Mouse (Mus musculus) midbrain, embryonic 16.5 days (tissue): ENCODE measurements around the gene Raver1. TPM values are rescaled to one million over a fixed set of nuclear protein-coding genes. Genes with fewer than 3 reads are reported as not detected.

Experiments
- ATAC-seq: fragments of 200-750 bp; cut with Nextera tagmentation; 2 replicates; pipeline ENCODE4 v1.8.0; 2017; ENCODE audit warnings: moderate TSS enrichment
- H3K27ac ChIP-seq: fragments of 300-500 bp; sonication (generic); 2 replicates; pipeline ENCODE4 v1.5.1; 2014; ENCODE audit warnings: mild to moderate bottlenecking, low read length, mixed read lengths
- H3K27me3 ChIP-seq: fragments of 300-500 bp; sonication (generic); 2 replicates; pipeline ENCODE4 v1.6.1; 2014; ENCODE audit warnings: low read depth, low read length, mixed read lengths; ENCODE audit not compliant: control insufficient read depth, insufficient read depth
- H3K36me3 ChIP-seq: fragments of 300-500 bp; sonication (generic); 2 replicates; pipeline ENCODE4 v1.6.1; 2014; ENCODE audit warnings: mild to moderate bottlenecking, low read length, moderate library complexity, mixed read lengths; ENCODE audit not compliant: control insufficient read depth, insufficient read depth
- H3K4me1 ChIP-seq: fragments of 300-500 bp; sonication (generic); 2 replicates; pipeline ENCODE4 v1.6.1; 2014; ENCODE audit warnings: mild to moderate bottlenecking, low read length, mixed read lengths; ENCODE audit not compliant: control insufficient read depth, insufficient read depth
- H3K4me2 ChIP-seq: fragments of 300-500 bp; sonication (generic); 2 replicates; pipeline ENCODE4 v1.6.1; 2014; ENCODE audit warnings: mild to moderate bottlenecking, low read length, mixed read lengths
- H3K4me3 ChIP-seq: fragments of 300-500 bp; sonication (generic); 2 replicates; pipeline ENCODE4 v1.5.1; 2014; ENCODE audit warnings: low read depth, mild to moderate bottlenecking, low read length, moderate library complexity, mixed read lengths
- H3K9ac ChIP-seq: fragments of 300-500 bp; sonication (generic); 2 replicates; pipeline ENCODE4 v1.6.1; 2014; ENCODE audit warnings: low read depth, low read length, mixed read lengths
- H3K9me3 ChIP-seq: fragments of 300-500 bp; sonication (generic); replicated peaks from 2 replicates; pipeline ENCODE4 v1.6.1; 2014; ENCODE audit warnings: mild to moderate bottlenecking, low read length, mixed read lengths; ENCODE audit not compliant: control insufficient read depth, poor library complexity, severe bottlenecking
- WGBS: fragments of 180-500 bp; shearing (Covaris S2); extraction: QIAGEN DNeasy Blood & Tissue Kit; methylation state at CpG from one replicate; pipeline ENCODE4 v1.1.7; 2014; 5-methylcytosine and 5-hydroxymethylcytosine counted together
- microRNA counts: library from miRNA; unstranded; fragments of <30 nt; microRNA quantifications from one replicate; lab custom pipeline; 2016
- microRNA-seq: library from miRNA; unstranded; fragments of <30 nt; microRNA quantifications from one replicate; pipeline ENCODE4, GENCODE M21; 2017
- polyA plus RNA-seq: library from polyadenylated mRNA; unstranded; fragments of >200 nt; fragmentation: Nextera tagmentation; extraction: Ambion mirVana; gene quantifications from 2 replicates; pipeline ENCODE4 v1.2.1, GENCODE M21; 2015

The Raver1 gene
- polyA plus RNA-seq, 1 experiment from 2014 or later: 28.9 TPM

DNA sequence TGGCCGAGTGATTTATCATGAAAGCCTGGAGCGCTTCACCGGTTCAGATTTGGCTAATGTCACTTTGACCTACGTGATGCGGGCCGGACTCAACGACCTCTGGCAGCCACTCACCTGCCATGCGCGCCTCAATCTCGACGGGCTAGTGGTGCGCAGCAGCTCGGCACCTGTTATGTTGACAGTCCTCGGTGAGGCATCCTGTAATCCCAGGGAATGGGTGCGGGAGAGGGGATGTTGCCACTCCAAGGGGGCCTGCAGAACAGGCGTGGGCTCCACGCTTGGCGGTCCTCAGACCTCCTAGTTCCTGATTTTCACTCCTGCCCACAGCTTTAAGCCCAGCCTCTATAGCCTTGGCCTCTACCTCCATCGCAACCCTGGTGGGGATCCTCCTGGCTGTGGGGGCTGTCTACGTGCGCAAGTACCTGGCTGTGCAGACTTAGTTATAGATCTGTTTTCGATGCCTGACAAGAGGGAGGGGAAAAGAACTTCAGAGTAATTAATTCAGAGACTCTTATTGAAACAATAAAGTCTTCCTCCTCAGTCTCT is 61.7 kb downstream of the Raver1 start:
- Histone ChIP-seq H3K9ac (no peak overlapping the region), H3K4me1 (peaks cover 33% of the 10 kb centered on the region), H3K27me3 (peaks cover 52% of the 10 kb centered on the region), H3K27ac (no peak overlapping the region), H3K4me3 (peak overlapping the region; percentile 54), H3K9me3 (no peaks in the 10 kb centered on the region), H3K4me2 (no peak overlapping the region), H3K36me3 (no peaks in the 10 kb centered on the region)
- 19% methylated on average over 22 of the region's 22 CpGs for WGBS
- ATAC-seq: no peak

DNA sequence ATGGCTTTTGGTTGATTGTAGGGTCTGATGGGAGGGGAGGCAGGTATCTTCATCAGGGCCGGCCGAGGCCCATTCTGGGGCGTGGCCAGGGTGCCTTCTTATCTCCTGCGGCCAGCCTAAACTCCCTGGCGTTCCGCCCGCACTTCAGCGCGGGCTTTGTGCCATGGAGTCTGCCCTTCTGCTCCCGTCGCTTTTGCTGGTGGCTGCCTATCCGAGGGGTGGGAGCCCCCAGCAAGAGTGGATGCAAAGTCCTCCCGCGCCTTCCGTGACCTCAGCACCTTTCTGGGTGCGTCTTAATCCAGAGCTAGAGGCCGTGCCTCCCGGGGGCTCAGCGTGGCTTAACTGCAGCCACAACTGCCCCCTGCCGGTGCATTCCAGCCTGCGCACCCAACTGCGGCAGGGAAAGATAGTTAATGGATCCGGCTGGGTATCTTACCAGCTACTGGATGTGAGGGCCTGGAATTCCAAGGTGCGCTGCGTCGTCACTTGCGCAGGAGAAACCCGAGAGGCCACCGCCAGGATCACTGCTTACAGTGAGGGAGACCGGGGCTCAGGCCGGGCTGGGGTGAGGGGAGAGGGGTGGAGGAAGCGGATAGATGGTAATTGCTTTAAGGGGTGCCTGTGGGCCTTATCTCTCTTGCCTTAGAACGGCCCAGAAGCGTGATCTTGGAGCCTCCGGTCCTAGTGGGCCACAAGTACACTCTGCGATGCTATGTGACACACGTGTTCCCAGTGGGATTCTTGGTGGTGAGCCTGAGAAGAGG is 62.3 kb downstream of the Raver1 start, which contains the start of gene Icam4:
TSS of gene Icam4 (plus strand) at position 83 of the 764 bp plus-strand sequence.
- H3K9ac ChIP-seq: no peak within 1 kb of the TSS
- peaks cover 31% of the 10 kb centered on the region for H3K4me1 ChIP-seq
- no peaks in the 10 kb centered on the region for H3K9me3 ChIP-seq
- no peak for ATAC-seq
- 3% methylated on average over 37 of the region's 37 CpGs for WGBS
- H3K27me3 ChIP-seq: peaks cover 46% of the 10 kb centered on the region
- no peak within 1 kb of the TSS for H3K27ac ChIP-seq
- H3K36me3 ChIP-seq: no peaks in the 10 kb centered on the region
- peak within 1 kb of the TSS; percentile 42 for H3K4me2 ChIP-seq
- peak within 1 kb of the TSS; percentile 17; the same call in 1 of the 2 replicates for H3K4me3 ChIP-seq

DNA sequence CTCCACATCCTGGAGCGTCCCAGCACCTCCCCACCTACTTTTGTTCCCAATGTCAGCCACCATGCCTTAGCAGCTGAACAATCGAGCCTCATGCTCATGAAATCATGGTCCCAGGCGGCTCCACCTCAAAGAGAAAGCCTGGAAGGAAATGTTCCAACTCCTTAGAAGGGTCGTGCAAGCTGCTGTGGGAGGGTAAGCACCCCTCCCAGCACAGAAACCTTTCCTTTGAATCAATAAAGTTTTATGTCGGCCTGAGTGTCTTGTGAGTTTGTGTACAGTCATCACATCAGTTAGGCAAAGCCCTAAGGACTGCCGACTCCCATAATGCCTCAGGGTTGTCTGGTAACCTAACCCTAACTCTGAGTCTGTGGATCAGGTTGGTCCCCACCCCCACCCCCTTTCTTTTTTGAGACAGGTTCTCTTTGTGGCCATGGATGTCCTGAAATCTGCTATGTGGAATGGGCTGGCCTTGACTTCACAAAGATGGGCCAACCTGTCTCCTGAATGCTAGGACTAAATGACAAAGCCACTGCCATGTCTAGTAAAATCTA is 63.2 kb downstream of the Raver1 start:
- Histone ChIP-seq H3K4me1 (peaks cover 30% of the 10 kb centered on the region), H3K27me3 (peaks cover 40% of the 10 kb centered on the region)
- WGBS: 72% methylated on average over 6 of the region's 6 CpGs

DNA sequence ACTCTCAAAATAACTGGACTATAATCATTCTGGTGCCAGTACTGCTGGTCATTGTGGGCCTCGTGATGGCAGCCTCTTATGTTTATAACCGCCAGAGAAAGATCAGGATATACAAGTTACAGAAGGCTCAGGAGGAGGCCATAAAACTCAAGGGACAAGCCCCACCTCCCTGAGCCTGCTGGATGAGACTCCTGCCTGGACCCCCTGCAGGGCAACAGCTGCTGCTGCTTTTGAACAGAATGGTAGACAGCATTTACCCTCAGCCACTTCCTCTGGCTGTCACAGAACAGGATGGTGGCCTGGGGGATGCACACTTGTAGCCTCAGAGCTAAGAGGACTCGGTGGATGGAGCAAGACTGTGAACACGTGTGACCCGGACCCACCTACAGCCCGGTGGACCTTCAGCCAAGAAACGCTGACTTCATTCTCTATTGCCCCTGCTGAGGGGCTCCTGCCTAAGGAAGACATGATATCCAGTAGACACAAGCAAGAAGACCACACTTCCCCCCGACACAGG is 64.0 kb downstream of the Raver1 start:
- ATAC-seq: no peak
- WGBS: 52% methylated on average over 8 of the region's 8 CpGs
- H3K4me1 ChIP-seq: peaks cover 22% of the 10 kb centered on the region
- no peak overlapping the region for H3K9ac ChIP-seq
- peaks cover 32% of the 10 kb centered on the region for H3K27me3 ChIP-seq
- no peak overlapping the region for H3K4me3 ChIP-seq
- no peak overlapping the region for H3K4me2 ChIP-seq
- no peaks in the 10 kb centered on the region for H3K36me3 ChIP-seq
- H3K9me3 ChIP-seq: no peaks in the 10 kb centered on the region
- H3K27ac ChIP-seq: no peak overlapping the region

More for the DNA sequence above, 63.2 kb downstream of the Raver1 start:
- no peak overlapping the region for H3K9ac ChIP-seq
- H3K36me3 ChIP-seq: no peaks in the 10 kb centered on the region
- no peak overlapping the region for H3K4me2 ChIP-seq
- H3K4me3 ChIP-seq: no peak overlapping the region
- ATAC-seq: no peak
- no peaks in the 10 kb centered on the region for H3K9me3 ChIP-seq
- no peak overlapping the region for H3K27ac ChIP-seq

DNA sequence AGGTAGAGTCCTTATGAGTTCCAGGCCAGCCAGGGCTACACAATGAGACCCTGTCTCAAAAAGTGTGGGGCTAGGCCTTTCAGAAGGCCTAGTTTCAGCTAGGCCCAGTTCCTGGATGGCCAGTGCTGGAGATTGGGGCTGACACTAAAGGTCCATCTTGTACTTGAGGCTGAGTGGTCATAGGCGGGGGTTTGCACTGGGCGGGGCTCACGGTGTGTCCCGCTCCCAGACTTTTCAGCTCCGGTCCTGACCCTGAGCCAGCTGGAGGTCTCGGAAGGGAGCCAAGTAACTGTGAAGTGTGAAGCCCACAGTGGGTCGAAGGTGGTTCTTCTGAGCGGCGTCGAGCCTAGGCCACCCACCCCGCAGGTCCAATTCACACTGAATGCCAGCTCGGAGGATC is 65.0 kb downstream of the Raver1 start:
- no peak for ATAC-seq
- H3K9ac ChIP-seq: no peak overlapping the region
- H3K4me3 ChIP-seq: no peak overlapping the region
- peaks cover 12% of the 10 kb centered on the region for H3K4me1 ChIP-seq
- H3K27me3 ChIP-seq: peaks cover 24% of the 10 kb centered on the region
- H3K36me3 ChIP-seq: no peaks in the 10 kb centered on the region
- whole genome bisulfite sequencing: 83% methylated on average over 12 of the region's 12 CpGs
- H3K4me2 ChIP-seq: no peak overlapping the region
- H3K9me3 ChIP-seq: no peaks in the 10 kb centered on the region
- no peak overlapping the region for H3K27ac ChIP-seq

DNA sequence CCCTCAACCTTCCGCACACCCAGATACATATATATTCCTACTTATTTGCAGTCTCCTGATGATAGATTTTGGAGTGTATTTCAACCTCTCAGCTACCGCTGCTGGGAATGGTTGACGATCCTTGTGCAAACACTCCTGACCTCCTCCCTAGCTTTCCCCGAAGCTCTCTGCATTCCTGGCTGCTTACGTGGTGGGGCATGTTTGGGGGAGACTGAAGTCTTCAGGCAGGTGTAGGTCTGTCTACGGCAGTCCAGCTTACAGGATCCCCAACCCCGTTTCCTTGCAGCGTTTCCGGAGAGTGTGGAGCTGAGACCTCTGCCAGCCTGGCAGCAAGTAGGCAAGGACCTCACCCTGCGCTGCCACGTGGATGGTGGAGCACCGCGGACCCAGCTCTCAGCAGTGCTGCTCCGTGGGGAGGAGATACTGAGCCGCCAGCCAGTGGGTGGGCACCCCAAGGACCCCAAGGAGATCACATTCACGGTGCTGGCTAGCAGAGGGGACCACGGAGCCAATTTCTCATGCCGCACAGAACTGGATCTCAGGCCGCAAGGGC is 66.5 kb downstream of the Raver1 start:
- no peaks in the 10 kb centered on the region for H3K9me3 ChIP-seq
- ATAC-seq: no peak
- no peak overlapping the region for H3K4me3 ChIP-seq
- no peaks in the 10 kb centered on the region for H3K36me3 ChIP-seq
- H3K9ac ChIP-seq: no peak overlapping the region
- no peak overlapping the region for H3K27ac ChIP-seq
- H3K27me3 ChIP-seq: peaks cover 23% of the 10 kb centered on the region
- no peak overlapping the region for H3K4me2 ChIP-seq
- WGBS: 75% methylated on average over 19 of the region's 19 CpGs
- 0 out of 2 replicates have a peak, but pooled peaks cover 4% of the 10 kb centered on the region for H3K4me1 ChIP-seq

MicroRNAs encoded within 50 kb of the gene (microRNA counts, 519-probe panel; counts per million panel counts)
- 2,511 counts per million, percentile 75 among the panel's probes with 10 or more counts for microRNA mmu-miR-1900 (lab: Ali Mortazavi, UCI)

Small RNAs within 50 kb of the gene (microRNA-seq; reads per million reads assigned to microRNA genes)
- gene Mir1900 (not detected), gene Mir7082 (0.86 reads per million)

Other genes with a start within 250 kb of the Raver1 start
- gene A230050P20Rik, start 223.4 kb downstream of the Raver1 start, polyA plus RNA-seq: 7.1 and 13.7 TPM in 2 replicates
- 15.2 and 17.7 TPM in 2 replicates for gene Angptl6, start 212.3 kb downstream of the Raver1 start, polyA plus RNA-seq
- 48.8 and 51.1 TPM in 2 replicates for gene Ppan, start 203.8 kb downstream of the Raver1 start, polyA plus RNA-seq
- 243 TPM in 2 replicates for gene Eif3g, start 193.4 kb downstream of the Raver1 start, polyA plus RNA-seq
- 67.7 and 71.7 TPM in 2 replicates for gene Dnmt1, start 132.1 kb downstream of the Raver1 start, polyA plus RNA-seq
- gene S1pr2, start 115.2 kb downstream of the Raver1 start, polyA plus RNA-seq: 9.7 and 10.3 TPM in 2 replicates
- 101 and 104 TPM in 2 replicates for gene Mrpl4, start 89.3 kb downstream of the Raver1 start, polyA plus RNA-seq
- 3.0 and 3.1 TPM in 2 replicates for gene Icam1, start 76.0 kb downstream of the Raver1 start, polyA plus RNA-seq
- 0.24 TPM in 1 of 2 replicates, not detected in the other for gene Icam4, start 62.6 kb downstream of the Raver1 start, polyA plus RNA-seq
- 2.2 and 2.5 TPM in 2 replicates for gene Icam5, start 59.9 kb downstream of the Raver1 start, polyA plus RNA-seq
- 0.78 and 1.6 TPM in 2 replicates for gene Zglp1, start 24.9 kb downstream of the Raver1 start, polyA plus RNA-seq
- gene Gm49373, start 18.9 kb downstream of the Raver1 start, polyA plus RNA-seq: 1.8 and 1.9 TPM in 2 replicates
- 59.9 and 73.0 TPM in 2 replicates for gene Fdx1l, start 18.4 kb downstream of the Raver1 start, polyA plus RNA-seq
- gene Gm38431, start within 50 bp of the Raver1 start, polyA plus RNA-seq: 1.6 and 1.9 TPM in 2 replicates
- 9.7 and 9.9 TPM in 2 replicates for gene Tyk2, start 39.2 kb upstream of the Raver1 start, polyA plus RNA-seq
- 199 and 227 TPM in 2 replicates for gene Cdc37, start 58.0 kb upstream of the Raver1 start, polyA plus RNA-seq
- gene Pde4a, start 73.7 kb upstream of the Raver1 start, polyA plus RNA-seq: 44.2 and 49.3 TPM in 2 replicates
- gene Keap1, start 147.4 kb upstream of the Raver1 start, polyA plus RNA-seq: 68.0 and 69.9 TPM in 2 replicates
- 3.7 and 4.3 TPM in 2 replicates for gene S1pr5, start 156.4 kb upstream of the Raver1 start, polyA plus RNA-seq
- gene Atg4d, start 173.3 kb upstream of the Raver1 start, polyA plus RNA-seq: 43.0 and 47.9 TPM in 2 replicates
- gene Kri1, start 196.0 kb upstream of the Raver1 start, polyA plus RNA-seq: 17.0 and 18.3 TPM in 2 replicates
- gene Cdkn2d, start 199.4 kb upstream of the Raver1 start, polyA plus RNA-seq: 98.9 and 117 TPM in 2 replicates
- gene Ap1m2, start 220.3 kb upstream of the Raver1 start, polyA plus RNA-seq: 1.6 and 2.1 TPM in 2 replicates
- gene Slc44a2, start 228.7 kb upstream of the Raver1 start, polyA plus RNA-seq: 65.5 and 69.1 TPM in 2 replicates